Mouse (Mus musculus): ENCODE data around the gene Shroom2. TPM values are rescaled to one million over a fixed set of nuclear protein-coding genes. Genes with fewer than 3 reads are reported as not detected.

Shroom2 gene
- polyA plus RNA-seq, 1 experiment from 2014 or later: 7.6 TPM

GRCm38 (mm10) chrX:152676357-152676756, 92.9 kb downstream of the Shroom2 start:
- no peak overlapping the region for H3K27ac ChIP-seq (replicated peaks; ENCODE audit: low read depth, low read length)
- H3K9me3 ChIP-seq (ENCODE audit: control insufficient read depth, low read length): no peaks in the 10 kb centered on the region
- no peak overlapping the region for H3K4me3 ChIP-seq (ENCODE audit: low read depth, low read length)
- DNase-seq (ENCODE audit: low spot score) (peak; percentile 50), ATAC-seq (ENCODE audit: low read depth) (no peak)
- H3K9ac ChIP-seq (ENCODE audit: low read depth, low read length): no peak overlapping the region
- no peak overlapping the region for H3K4me2 ChIP-seq (ENCODE audit: low read depth, low read length)
- H3K36me3 ChIP-seq (ENCODE audit: control insufficient read depth, insufficient read depth, low read length): no peaks in the 10 kb centered on the region
- H3K4me1 ChIP-seq (ENCODE audit: control insufficient read depth, insufficient read depth, low read length): no peaks in the 10 kb centered on the region
- peaks cover 16% of the 10 kb centered on the region for H3K27me3 ChIP-seq (replicated peaks; ENCODE audit: control insufficient read depth, insufficient read depth, low read length)
- 39% methylated on average over 3 of the region's 3 CpGs for WGBS

- Histone ChIP-seq H3K9me3 (ENCODE audit: control insufficient read depth, low read length) (no peaks in the 10 kb centered on the region), H3K4me1 (ENCODE audit: control insufficient read depth, insufficient read depth, low read length) (no peaks in the 10 kb centered on the region), H3K27ac (replicated peaks; ENCODE audit: low read depth, low read length) (no peak overlapping the region), H3K4me2 (ENCODE audit: low read depth, low read length) (no peak overlapping the region), H3K36me3 (ENCODE audit: control insufficient read depth, insufficient read depth, low read length) (no peaks in the 10 kb centered on the region), H3K27me3 (replicated peaks; ENCODE audit: control insufficient read depth, insufficient read depth, low read length) (peaks cover 7% of the 10 kb centered on the region), H3K9ac (ENCODE audit: low read depth, low read length) (no peak overlapping the region), H3K4me3 (ENCODE audit: low read depth, low read length) (no peak overlapping the region)
- WGBS: 71% methylated on average over 3 of the region's 3 CpGs
- ATAC-seq (ENCODE audit: low read depth) (no peak), DNase-seq (ENCODE audit: low spot score) (no peak)
Observed at GRCm38 (mm10) chrX:152673431-152673830, 95.8 kb downstream of the Shroom2 start.

- no peaks in the 10 kb centered on the region for H3K36me3 ChIP-seq (ENCODE audit: control insufficient read depth, insufficient read depth, low read length)
- peaks cover 39% of the 10 kb centered on the region for H3K27me3 ChIP-seq (replicated peaks; ENCODE audit: control insufficient read depth, insufficient read depth, low read length)
- WGBS: 46% methylated on average over 4 of the region's 4 CpGs
- ATAC-seq (ENCODE audit: low read depth) (no peak), DNase-seq (ENCODE audit: low spot score) (no peak)
- H3K9me3 ChIP-seq (ENCODE audit: control insufficient read depth, low read length): no peaks in the 10 kb centered on the region
- no peak overlapping the region for H3K4me3 ChIP-seq (ENCODE audit: low read depth, low read length)
- H3K27ac ChIP-seq (replicated peaks; ENCODE audit: low read depth, low read length): no peak overlapping the region
- H3K4me1 ChIP-seq (ENCODE audit: control insufficient read depth, insufficient read depth, low read length): no peaks in the 10 kb centered on the region
- no peak overlapping the region for H3K4me2 ChIP-seq (ENCODE audit: low read depth, low read length)
- H3K9ac ChIP-seq (ENCODE audit: low read depth, low read length): no peak overlapping the region
Observed at GRCm38 (mm10) chrX:152657363-152658036, 111.8 kb downstream of the Shroom2 start.

- ATAC-seq (ENCODE audit: low read depth): no peak
Observed at GRCm38 (mm10) chrX:152656609-152656939, 112.7 kb downstream of the Shroom2 start.

GRCm38 (mm10) chrX:152655796-152656608, 113.3 kb downstream of the Shroom2 start:
- ATAC-seq (ENCODE audit: low read depth): peak; percentile 89
- DNase-seq (ENCODE audit: low spot score): peak; percentile 44
- no peak overlapping the region for H3K27ac ChIP-seq (replicated peaks; ENCODE audit: low read depth, low read length)
- no peaks in the 10 kb centered on the region for H3K36me3 ChIP-seq (ENCODE audit: control insufficient read depth, insufficient read depth, low read length)
- H3K27me3 ChIP-seq (replicated peaks; ENCODE audit: control insufficient read depth, insufficient read depth, low read length): peaks cover 33% of the 10 kb centered on the region
- no peak overlapping the region for H3K4me2 ChIP-seq (ENCODE audit: low read depth, low read length)
- H3K4me3 ChIP-seq (ENCODE audit: low read depth, low read length): no peak overlapping the region
- 38% methylated on average over 8 of the region's 8 CpGs for WGBS
- H3K9me3 ChIP-seq (ENCODE audit: control insufficient read depth, low read length): no peaks in the 10 kb centered on the region
- no peaks in the 10 kb centered on the region for H3K4me1 ChIP-seq (ENCODE audit: control insufficient read depth, insufficient read depth, low read length)
- H3K9ac ChIP-seq (ENCODE audit: low read depth, low read length): no peak overlapping the region

More at GRCm38 (mm10) chrX:152656609-152656939, 112.7 kb downstream of the Shroom2 start:
- Histone ChIP-seq H3K27me3 (replicated peaks; ENCODE audit: control insufficient read depth, insufficient read depth, low read length) (peaks cover 37% of the 10 kb centered on the region), H3K4me2 (ENCODE audit: low read depth, low read length) (no peak overlapping the region), H3K27ac (replicated peaks; ENCODE audit: low read depth, low read length) (no peak overlapping the region), H3K9ac (ENCODE audit: low read depth, low read length) (no peak overlapping the region), H3K4me1 (ENCODE audit: control insufficient read depth, insufficient read depth, low read length) (no peaks in the 10 kb centered on the region), H3K4me3 (ENCODE audit: low read depth, low read length) (no peak overlapping the region), H3K36me3 (ENCODE audit: control insufficient read depth, insufficient read depth, low read length) (no peaks in the 10 kb centered on the region), H3K9me3 (ENCODE audit: control insufficient read depth, low read length) (no peaks in the 10 kb centered on the region)
- 55% methylated on average over 2 of the region's 2 CpGs for WGBS
- DNase-seq (ENCODE audit: low spot score): no peak

GRCm38 (mm10) chrX:152652676-152653075, 116.6 kb downstream of the Shroom2 start:
- H3K36me3 ChIP-seq (ENCODE audit: control insufficient read depth, insufficient read depth, low read length): no peaks in the 10 kb centered on the region
- H3K27me3 ChIP-seq (replicated peaks; ENCODE audit: control insufficient read depth, insufficient read depth, low read length): peaks cover 20% of the 10 kb centered on the region
- 91% methylated on average over 2 of the region's 2 CpGs for WGBS
- DNase-seq (ENCODE audit: low spot score) (no peak), ATAC-seq (ENCODE audit: low read depth) (no peak)
- no peak overlapping the region for H3K4me3 ChIP-seq (ENCODE audit: low read depth, low read length)
- H3K9ac ChIP-seq (ENCODE audit: low read depth, low read length): no peak overlapping the region
- no peaks in the 10 kb centered on the region for H3K9me3 ChIP-seq (ENCODE audit: control insufficient read depth, low read length)
- no peak overlapping the region for H3K27ac ChIP-seq (replicated peaks; ENCODE audit: low read depth, low read length)
- no peak overlapping the region for H3K4me2 ChIP-seq (ENCODE audit: low read depth, low read length)
- H3K4me1 ChIP-seq (ENCODE audit: control insufficient read depth, insufficient read depth, low read length): no peaks in the 10 kb centered on the region

GRCm38 (mm10) chrX:152644827-152645226, 124.4 kb downstream of the Shroom2 start:
- Histone ChIP-seq H3K27ac (replicated peaks; ENCODE audit: low read depth, low read length) (no peak overlapping the region), H3K27me3 (replicated peaks; ENCODE audit: control insufficient read depth, insufficient read depth, low read length) (peaks cover 4% of the 10 kb centered on the region), H3K9me3 (ENCODE audit: control insufficient read depth, low read length) (no peaks in the 10 kb centered on the region), H3K4me1 (ENCODE audit: control insufficient read depth, insufficient read depth, low read length) (no peaks in the 10 kb centered on the region), H3K36me3 (ENCODE audit: control insufficient read depth, insufficient read depth, low read length) (no peaks in the 10 kb centered on the region), H3K9ac (ENCODE audit: low read depth, low read length) (no peak overlapping the region), H3K4me3 (ENCODE audit: low read depth, low read length) (no peak overlapping the region), H3K4me2 (ENCODE audit: low read depth, low read length) (no peak overlapping the region)
- ATAC-seq (ENCODE audit: low read depth) (no peak), DNase-seq (ENCODE audit: low spot score) (no peak)
- 55% methylated on average over 4 of the region's 4 CpGs for WGBS

- peak; percentile 2 for DNase-seq (ENCODE audit: low spot score)
- Histone ChIP-seq H3K9ac (ENCODE audit: low read depth, low read length) (no peak overlapping the region), H3K4me3 (ENCODE audit: low read depth, low read length) (no peak overlapping the region; the same call in 1 of the 2 replicates), H3K36me3 (ENCODE audit: control insufficient read depth, insufficient read depth, low read length) (no peaks in the 10 kb centered on the region), H3K9me3 (ENCODE audit: control insufficient read depth, low read length) (no peaks in the 10 kb centered on the region), H3K4me1 (ENCODE audit: control insufficient read depth, insufficient read depth, low read length) (no peaks in the 10 kb centered on the region), H3K27ac (replicated peaks; ENCODE audit: low read depth, low read length) (no peak overlapping the region), H3K4me2 (ENCODE audit: low read depth, low read length) (no peak overlapping the region), H3K27me3 (replicated peaks; ENCODE audit: control insufficient read depth, insufficient read depth, low read length) (peaks cover 4% of the 10 kb centered on the region)
- no peak for ATAC-seq (ENCODE audit: low read depth)
- 38% methylated on average over 11 of the region's 11 CpGs for WGBS
Observed at GRCm38 (mm10) chrX:152643679-152644638, 125.3 kb downstream of the Shroom2 start.

All from embryonic facial prominence, embryonic 14.5 days (tissue).